Mouse (Mus musculus): ENCODE data around the gene Gm3476.
"Not testable (repeated sequence)": the region's sequence is repeated elsewhere in the genome, so short reads cannot be mapped to it uniquely, and the experiment has no call there.

The Gm3476 gene

GRCm38 (mm10) chr14:6125707-6126106 lies at the start of gene Gm3476:
TSS of gene Gm3476 (minus strand) at chr14:6125807.
- not testable (repeated sequence) for DNase-seq (ENCODE audit: low read depth, low spot score)

- not testable (repeated sequence) for DNase-seq (ENCODE audit: low read depth, low spot score)
These were observed 37.9 kb upstream of the Gm3476 start for GRCm38 (mm10) chr14:6163538-6163937.

GRCm38 (mm10) chr14:6161085-6161484 lies 35.5 kb upstream of the Gm3476 start:
- not testable (repeated sequence) for DNase-seq (ENCODE audit: low read depth, low spot score)

GRCm38 (mm10) chr14:6108272-6108925 lies 17.2 kb downstream of the Gm3476 start, which contains the start of gene Gm3468:
TSS of gene Gm3468 (minus strand) at chr14:6108665.
- peak; percentile 75 for DNase-seq (ENCODE audit: low read depth, low spot score)

GRCm38 (mm10) chr14:6107500-6107899 lies 18.1 kb downstream of the Gm3476 start:
- peak; percentile 12 for DNase-seq (ENCODE audit: low read depth, low spot score)

GRCm38 (mm10) chr14:6093842-6094241 lies 31.8 kb downstream of the Gm3476 start, which contains the start of gene Gm8206:
TSS of gene Gm8206 (minus strand) at chr14:6093942.
- DNase-seq (ENCODE audit: low read depth, low spot score) = not testable (repeated sequence)

- DNase-seq (ENCODE audit: low read depth, low spot score) = not testable (repeated sequence)
These were observed 67.4 kb downstream of the Gm3476 start, which contains the start of gene Gm6337 for GRCm38 (mm10) chr14:6058167-6058566. TSS of gene Gm6337 (minus strand) at chr14:6058267.

Measured in mesoderm, embryonic 11.5 days (tissue).